Mouse (Mus musculus) stomach, embryonic 16.5 days (tissue): ENCODE measurements around the gene Hapln4. TPM values are rescaled to one million over a fixed set of nuclear protein-coding genes. Genes with fewer than 3 reads are reported as not detected.
A peak's percentile ranks its signal among the peaks of the same experiment; 100 is the strongest.

Source experiments
- ATAC-seq: fragments of 200-750 bp; cut with Nextera tagmentation; 2 replicates; pipeline ENCODE4 v1.8.0; 2017; ENCODE audit warnings: moderate number of reproducible peaks, moderate TSS enrichment; ENCODE audit not compliant: insufficient read depth, low FRiP score
- H3K27ac ChIP-seq: fragments of 300-500 bp; sonication (generic); 2 replicates; pipeline ENCODE4 v1.5.1; 2014; ENCODE audit warnings: low read length
- H3K27me3 ChIP-seq: fragments of 300-500 bp; sonication (generic); 2 replicates; pipeline ENCODE4 v1.6.1; 2014; ENCODE audit warnings: low read length, control low read depth, mixed read lengths; ENCODE audit not compliant: control insufficient read depth, insufficient read depth
- H3K36me3 ChIP-seq: fragments of 300-500 bp; sonication (generic); 2 replicates; pipeline ENCODE4 v1.6.1; 2014; ENCODE audit warnings: low read length; ENCODE audit not compliant: control insufficient read depth, insufficient read depth
- H3K4me1 ChIP-seq: fragments of 300-500 bp; sonication (generic); 2 replicates; pipeline ENCODE4 v1.6.1; 2014; ENCODE audit warnings: low read length, control low read depth, mixed read lengths; ENCODE audit not compliant: control insufficient read depth, insufficient read depth
- H3K4me2 ChIP-seq: fragments of 300-500 bp; sonication (generic); 2 replicates; pipeline ENCODE4 v1.6.1; 2014; ENCODE audit warnings: low read depth, low read length, mixed read lengths
- H3K4me3 ChIP-seq: fragments of 300-500 bp; sonication (generic); replicated peaks from 2 replicates; pipeline ENCODE4 v1.5.1; 2014; ENCODE audit warnings: mild to moderate bottlenecking, low read length
- H3K9ac ChIP-seq: fragments of 300-500 bp; sonication (generic); 2 replicates; pipeline ENCODE4 v1.6.1; 2014; ENCODE audit warnings: low read length
- H3K9me3 ChIP-seq: fragments of 300-500 bp; sonication (generic); replicated peaks from 2 replicates; pipeline ENCODE4 v1.6.1; 2016; ENCODE audit warnings: low read length, control low read depth; ENCODE audit not compliant: control insufficient read depth
- WGBS: fragments of 180-500 bp; shearing (Covaris S2); extraction: QIAGEN DNeasy Blood & Tissue Kit; methylation state at CpG from one replicate; pipeline ENCODE4 v1.1.7; 2014; 5-methylcytosine and 5-hydroxymethylcytosine counted together
- microRNA-seq: library from miRNA; unstranded; fragments of <30 nt; microRNA quantifications from one replicate; pipeline ENCODE4, GENCODE M21; 2016
- polyA plus RNA-seq: library from polyadenylated mRNA; unstranded; fragments of >200 nt; fragmentation: Nextera tagmentation; extraction: Ambion mirVana; gene quantifications from 2 replicates; pipeline ENCODE4 v1.2.1, GENCODE M21; 2015

Gene Hapln4
- polyA plus RNA-seq, 1 experiment from 2014 or later = 0.28 TPM

DNA sequence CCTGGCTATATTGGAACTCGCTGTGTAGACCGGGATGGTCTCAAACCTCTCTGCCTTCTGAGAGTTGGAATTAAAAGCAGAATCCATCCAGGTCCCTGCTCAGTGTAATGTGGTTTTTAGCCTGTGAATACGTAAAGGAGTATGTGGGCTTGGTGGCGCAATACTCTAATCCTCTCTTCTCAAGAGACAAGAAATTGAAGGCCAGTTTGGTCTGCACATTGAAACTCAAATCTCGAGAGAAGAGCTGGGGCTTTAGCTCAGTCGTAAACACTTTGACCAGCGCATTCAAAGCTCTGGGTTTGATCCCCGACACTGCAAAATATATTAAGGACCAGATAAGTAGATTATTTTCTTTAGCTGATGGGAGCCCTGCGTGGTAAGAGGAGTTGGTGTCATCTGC lies 56.7 kb downstream of the Hapln4 start:
- H3K9ac ChIP-seq = peak overlapping the region; percentile 73
- ATAC-seq = no peak
- peak overlapping the region; percentile 65 for H3K4me3 ChIP-seq
- no peaks in the 10 kb centered on the region for H3K9me3 ChIP-seq
- 3% methylated on average over 9 of the region's 9 CpGs for WGBS
- H3K4me2 ChIP-seq = peak overlapping the region; percentile 60
- H3K27me3 ChIP-seq = no peaks in the 10 kb centered on the region
- peak overlapping the region; percentile 70 for H3K27ac ChIP-seq
- H3K4me1 ChIP-seq = peaks cover 15% of the 10 kb centered on the region
- H3K36me3 ChIP-seq = peaks cover 7% of the 10 kb centered on the region; the same call in 1 of the 2 replicates

Small RNA genes lying within 50 kb of the gene (microRNA-seq; reads per million reads assigned to microRNA genes)
- not detected for gene Mir7066

Other genes with a start within 250 kb of the Hapln4 start
- 0.37 and 0.59 TPM in 2 replicates for gene Cilp2, start 195.8 kb upstream of the Hapln4 start, polyA plus RNA-seq
- 2.1 and 2.3 TPM in 2 replicates for gene Tssk6, start 181.3 kb upstream of the Hapln4 start, polyA plus RNA-seq
- gene Ndufa13, start 180.9 kb upstream of the Hapln4 start, polyA plus RNA-seq = 170 and 193 TPM in 2 replicates
- 3.0 and 3.2 TPM in 2 replicates for gene Yjefn3, start 180.7 kb upstream of the Hapln4 start, polyA plus RNA-seq
- 29.7 and 32.3 TPM in 2 replicates for gene Gatad2a, start 87.1 kb upstream of the Hapln4 start, polyA plus RNA-seq
- gene Mau2, start 40.7 kb upstream of the Hapln4 start, polyA plus RNA-seq = 46.1 and 46.7 TPM in 2 replicates
- 39.1 and 42.0 TPM in 2 replicates for gene Sugp1, start 40.6 kb upstream of the Hapln4 start, polyA plus RNA-seq
- 8.4 and 11.6 TPM in 2 replicates for gene Tm6sf2, start 10.5 kb upstream of the Hapln4 start, polyA plus RNA-seq
- 0.96 and 1.4 TPM in 2 replicates for gene Ncan, start 37.4 kb downstream of the Hapln4 start, polyA plus RNA-seq
- gene Nr2c2ap, start 47.9 kb downstream of the Hapln4 start, polyA plus RNA-seq = 35.7 and 37.1 TPM in 2 replicates
- gene Rfxank, start 55.7 kb downstream of the Hapln4 start, polyA plus RNA-seq = 14.5 and 17.1 TPM in 2 replicates
- 38.0 and 42.8 TPM in 2 replicates for gene Borcs8, start 56.0 kb downstream of the Hapln4 start, polyA plus RNA-seq
- gene Mef2b, start 56.3 kb downstream of the Hapln4 start, polyA plus RNA-seq = 0.25 TPM in 2 replicates
- 64.2 and 64.8 TPM in 2 replicates for gene Tmem161a, start 88.9 kb downstream of the Hapln4 start, polyA plus RNA-seq
- gene Slc25a42, start 128.8 kb downstream of the Hapln4 start, polyA plus RNA-seq = 5.1 and 6.1 TPM in 2 replicates
- 25.6 and 26.4 TPM in 2 replicates for gene Sugp2, start 150.8 kb downstream of the Hapln4 start, polyA plus RNA-seq
- 25.3 and 27.0 TPM in 2 replicates for gene Armc6, start 151.0 kb downstream of the Hapln4 start, polyA plus RNA-seq
- gene Homer3, start 199.4 kb downstream of the Hapln4 start, polyA plus RNA-seq = 27.3 and 32.5 TPM in 2 replicates
- gene Ddx49, start 219.0 kb downstream of the Hapln4 start, polyA plus RNA-seq = 48.8 and 50.4 TPM in 2 replicates
- gene Cope, start 219.1 kb downstream of the Hapln4 start, polyA plus RNA-seq = 354 and 410 TPM in 2 replicates
- 3.8 and 4.1 TPM in 2 replicates for gene Cers1, start 232.3 kb downstream of the Hapln4 start, polyA plus RNA-seq
- 1.4 and 2.1 TPM in 2 replicates for gene Gdf1, start 246.4 kb downstream of the Hapln4 start, polyA plus RNA-seq